Mouse (Mus musculus): Measurements from ENCODE around the gene Atg13.

The Atg13 gene

GRCm38 (mm10) chr2:91695436-91696224 lies 14.7 kb downstream of the Atg13 start:
- DNase-seq (ENCODE audit: low spot score): no peak

- DNase-seq (ENCODE audit: low spot score): no peak
These were observed 20.9 kb downstream of the Atg13 start for GRCm38 (mm10) chr2:91689452-91689851.

DNA sequence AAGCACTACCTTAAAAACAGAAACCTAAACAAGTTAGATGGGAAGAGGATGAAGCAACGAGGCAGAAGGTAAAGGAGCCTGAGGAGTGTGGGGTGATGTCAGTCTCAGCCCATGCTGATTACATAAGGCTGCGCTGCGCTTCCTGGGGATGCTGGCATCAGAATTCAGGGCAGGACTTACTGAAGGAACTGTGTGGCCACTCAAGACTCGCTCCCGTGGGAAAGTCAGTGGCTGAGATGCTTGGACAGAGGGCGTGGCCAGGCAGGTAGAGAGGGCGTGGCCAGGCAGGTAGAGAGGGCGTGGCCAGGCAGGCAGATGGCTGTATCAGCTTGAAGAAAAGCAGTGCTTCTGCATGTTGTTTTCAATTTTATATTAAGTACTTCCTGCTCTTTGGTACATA lies 26.5 kb downstream of the Atg13 start:
- DNase-seq (ENCODE audit: low spot score): no peak

GRCm38 (mm10) chr2:91682850-91683249 lies 27.5 kb downstream of the Atg13 start:
- peak; percentile 44 for DNase-seq (ENCODE audit: low spot score)

DNA sequence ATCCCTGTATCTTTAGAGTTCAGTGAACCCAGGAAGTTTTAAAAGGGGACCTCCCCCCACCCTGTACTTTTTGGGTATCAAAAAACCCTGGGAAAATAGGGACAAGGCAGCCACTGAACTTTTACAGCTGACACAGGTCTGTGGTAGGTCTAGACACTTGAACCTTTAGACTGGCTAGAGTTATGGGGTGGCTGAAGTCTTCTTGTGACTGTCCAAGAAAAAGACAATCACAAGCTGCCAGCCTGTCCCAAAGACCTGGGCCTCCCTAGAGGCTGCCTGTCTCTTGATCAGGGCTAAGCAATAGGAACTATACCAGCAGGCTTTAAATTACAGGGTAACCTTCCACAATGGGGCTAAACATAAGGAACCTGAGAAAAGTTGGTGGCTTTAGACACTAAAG lies 33.4 kb downstream of the Atg13 start:
- DNase-seq (ENCODE audit: low spot score): no peak

DNA sequence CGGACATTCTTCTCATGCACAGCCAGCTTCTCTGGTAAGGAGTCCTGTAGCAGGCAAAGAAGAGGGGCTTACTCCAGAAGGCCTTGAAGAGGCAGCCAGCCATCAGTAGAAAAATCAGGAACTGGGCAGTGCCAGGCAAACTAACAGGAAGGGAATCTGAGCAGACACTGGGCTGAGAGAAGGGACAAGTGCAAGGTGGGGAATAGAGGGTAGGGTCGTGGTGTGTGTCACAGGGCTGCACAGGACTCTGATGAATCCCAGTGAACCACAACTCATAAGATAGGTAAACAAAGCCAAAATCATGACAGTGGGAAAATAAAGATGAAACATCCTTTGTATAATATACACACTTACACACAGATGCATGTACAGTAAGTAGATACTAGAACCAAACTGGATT lies 34.0 kb downstream of the Atg13 start:
- no peak for DNase-seq (ENCODE audit: low spot score)

DNA sequence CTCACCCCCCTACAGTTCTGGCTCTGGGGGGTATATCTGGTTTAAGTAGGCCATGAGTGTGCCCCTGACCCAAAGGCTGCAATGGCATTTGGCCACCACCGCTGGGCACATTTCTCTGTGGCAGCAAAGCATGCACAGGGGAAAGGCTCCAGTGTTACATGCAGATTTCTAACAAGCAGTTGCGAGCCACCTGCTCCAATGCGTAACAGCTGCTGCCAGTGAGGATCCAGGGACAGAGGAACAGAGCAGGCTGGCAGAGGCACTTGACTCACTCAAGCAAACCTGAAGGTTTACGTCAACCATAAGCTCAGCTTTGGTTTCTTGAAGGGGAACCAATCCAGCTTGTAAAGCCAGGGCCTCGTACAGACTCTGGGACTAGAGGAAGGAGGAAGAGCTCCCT lies 35.5 kb downstream of the Atg13 start:
- DNase-seq (ENCODE audit: low spot score): no peak

DNA sequence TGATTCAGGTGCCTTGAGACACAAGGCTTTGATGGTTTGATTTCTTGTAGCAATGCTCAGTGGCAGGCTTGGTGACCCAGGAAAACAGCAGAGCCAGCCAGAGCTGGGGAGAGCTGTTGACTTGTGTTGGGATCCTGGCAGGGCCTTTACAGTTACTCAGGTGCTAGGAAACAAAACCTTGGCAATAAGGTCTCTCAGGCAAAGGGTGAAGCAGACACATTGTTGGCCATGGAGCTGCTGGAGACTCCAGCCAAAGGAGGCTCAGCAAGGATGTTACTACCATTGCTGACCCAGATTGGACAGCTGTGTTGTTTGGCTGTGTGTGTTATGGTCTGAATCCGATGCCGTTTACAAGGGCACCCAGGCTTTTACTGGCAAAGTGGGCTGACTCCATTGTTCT lies 36.8 kb downstream of the Atg13 start:
- no peak for DNase-seq (ENCODE audit: low spot score)

DNA sequence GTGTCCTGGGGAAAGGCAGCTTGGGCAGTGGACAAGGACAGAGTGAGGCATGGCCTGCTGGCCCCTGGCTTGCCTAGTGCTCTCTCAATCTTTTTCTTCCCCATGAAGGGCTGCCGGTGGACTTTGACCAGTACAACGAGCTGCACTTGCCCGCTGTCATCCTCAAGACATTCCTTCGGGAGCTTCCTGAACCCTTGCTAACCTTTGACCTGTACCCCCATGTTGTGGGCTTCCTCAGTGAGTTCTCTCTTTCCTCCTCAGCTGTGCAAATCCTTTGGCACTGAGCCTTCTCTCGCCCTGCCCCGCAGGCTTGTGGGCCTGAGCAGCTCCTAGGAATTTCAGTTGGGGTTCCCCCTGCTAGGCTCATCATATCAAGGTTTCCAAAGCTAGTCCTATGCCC lies 40.3 kb downstream of the Atg13 start:
- DNase-seq (ENCODE audit: low spot score): no peak

DNA sequence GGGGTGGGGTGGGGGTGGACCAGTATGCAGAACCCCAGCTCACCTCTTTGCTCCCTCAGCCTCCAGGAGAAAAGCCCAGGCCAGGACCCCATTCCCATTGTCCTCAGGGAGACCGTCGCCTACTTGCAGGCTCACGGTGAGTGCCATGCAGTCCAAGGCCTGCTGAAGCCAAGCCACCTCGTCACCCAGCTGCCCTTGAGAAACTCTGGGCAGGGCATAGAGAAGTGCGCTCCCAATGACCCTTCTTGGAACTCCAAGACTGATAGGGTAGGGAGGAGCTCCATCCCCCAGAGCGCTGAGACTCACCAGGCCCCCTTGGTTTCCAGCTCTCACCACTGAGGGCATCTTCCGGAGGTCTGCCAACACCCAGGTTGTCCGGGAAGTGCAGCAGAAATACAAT lies 41.0 kb downstream of the Atg13 start:
- no peak for DNase-seq (ENCODE audit: low spot score)

DNA sequence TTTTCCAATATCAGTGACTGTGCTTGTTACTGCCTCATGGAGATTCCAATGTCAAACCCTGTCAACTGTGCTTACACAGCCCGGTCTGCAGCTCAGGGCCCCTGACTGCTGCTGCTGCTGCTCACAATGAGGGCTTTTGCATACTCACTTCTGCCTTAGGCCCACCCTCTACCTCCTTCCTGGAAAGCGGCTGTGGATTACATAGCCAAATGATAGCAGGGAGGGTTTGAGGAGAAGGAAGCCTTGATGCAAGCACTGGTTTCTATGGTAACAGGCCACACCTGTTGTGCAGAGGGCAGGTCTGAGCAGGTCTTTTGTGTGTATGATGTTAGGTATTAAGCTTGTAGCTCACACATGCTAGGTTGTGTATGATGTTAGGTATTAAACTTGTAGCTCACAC lies 42.6 kb downstream of the Atg13 start:
- no peak for DNase-seq (ENCODE audit: low spot score)

DNA sequence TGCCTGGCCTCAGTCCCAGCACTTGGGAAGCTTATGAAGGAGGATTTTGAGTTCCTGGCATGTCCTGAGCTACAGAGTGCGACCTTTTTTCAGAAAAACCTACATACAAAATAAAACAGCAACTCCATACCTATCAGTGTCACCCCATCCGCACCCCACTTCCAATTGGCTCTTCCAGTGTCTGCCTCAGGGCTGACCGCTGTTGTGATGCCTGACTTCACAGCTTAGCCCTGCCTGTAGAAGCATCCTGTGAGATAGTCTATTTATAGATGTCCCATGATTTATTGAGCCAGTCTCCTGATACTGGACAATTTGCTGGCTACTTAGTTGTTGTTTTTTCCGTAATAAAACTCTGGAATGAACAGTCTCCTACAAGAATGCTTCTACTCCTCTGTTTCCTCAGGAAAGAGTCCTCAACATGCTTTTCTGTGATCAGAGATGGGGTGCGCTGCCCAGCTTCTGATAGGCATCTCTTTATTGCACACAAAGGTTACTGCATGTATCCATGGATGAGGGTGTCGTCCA lies 43.9 kb downstream of the Atg13 start:
- no peak for DNase-seq (ENCODE audit: low spot score)

- DNase-seq (ENCODE audit: low spot score): no peak
These were observed 45.6 kb downstream of the Atg13 start for GRCm38 (mm10) chr2:91664780-91665179.

DNA sequence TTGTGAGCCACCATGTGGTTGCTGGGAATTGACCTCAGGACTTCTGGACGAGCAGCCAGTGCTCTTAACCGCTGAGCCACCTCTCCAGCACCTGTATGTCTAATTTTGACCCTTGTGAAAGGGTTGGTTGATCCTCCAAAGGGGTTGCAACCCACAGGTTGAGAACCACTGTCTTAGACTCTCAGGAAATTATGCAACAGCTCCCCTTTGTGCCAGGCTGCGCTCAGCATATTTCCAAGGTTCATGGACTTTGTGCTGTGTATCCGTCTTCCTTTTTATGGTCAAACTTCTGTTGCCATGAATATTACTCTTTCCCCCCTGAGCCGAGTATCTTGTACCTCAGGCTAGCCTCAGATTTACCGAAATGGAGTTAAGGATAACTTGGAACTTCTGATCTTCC lies 49.4 kb downstream of the Atg13 start:
- no peak for DNase-seq (ENCODE audit: low spot score)

GRCm38 (mm10) chr2:91659657-91660056 lies 50.7 kb downstream of the Atg13 start:
- DNase-seq (ENCODE audit: low spot score): no peak

GRCm38 (mm10) chr2:91656774-91657173 lies 53.6 kb downstream of the Atg13 start:
- no peak for DNase-seq (ENCODE audit: low spot score)

DNA sequence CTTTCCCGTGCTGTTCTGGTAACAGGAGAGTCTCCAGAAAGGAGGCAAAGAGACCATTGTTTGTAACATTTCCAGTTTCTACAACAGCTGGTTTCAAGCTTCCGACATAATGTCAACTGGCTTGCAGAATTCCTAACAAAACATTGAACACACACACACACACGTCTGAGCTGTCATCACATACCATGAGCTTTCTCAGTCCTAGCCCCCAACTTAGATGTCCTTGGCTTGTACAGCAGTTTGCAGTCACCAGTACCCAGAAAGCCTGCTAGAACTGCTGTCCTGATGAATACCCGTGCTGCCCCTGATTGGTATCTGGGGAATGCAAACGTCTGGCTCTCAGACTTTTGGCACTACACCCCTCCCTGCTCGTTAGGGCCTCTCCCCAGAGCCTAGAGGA lies 54.5 kb downstream of the Atg13 start:
- DNase-seq (ENCODE audit: low spot score): no peak

GRCm38 (mm10) chr2:91655388-91655787 lies 55.0 kb downstream of the Atg13 start:
- no peak for DNase-seq (ENCODE audit: low spot score)

GRCm38 (mm10) chr2:91652863-91653262 lies 57.5 kb downstream of the Atg13 start:
- DNase-seq (ENCODE audit: low spot score): no peak

DNA sequence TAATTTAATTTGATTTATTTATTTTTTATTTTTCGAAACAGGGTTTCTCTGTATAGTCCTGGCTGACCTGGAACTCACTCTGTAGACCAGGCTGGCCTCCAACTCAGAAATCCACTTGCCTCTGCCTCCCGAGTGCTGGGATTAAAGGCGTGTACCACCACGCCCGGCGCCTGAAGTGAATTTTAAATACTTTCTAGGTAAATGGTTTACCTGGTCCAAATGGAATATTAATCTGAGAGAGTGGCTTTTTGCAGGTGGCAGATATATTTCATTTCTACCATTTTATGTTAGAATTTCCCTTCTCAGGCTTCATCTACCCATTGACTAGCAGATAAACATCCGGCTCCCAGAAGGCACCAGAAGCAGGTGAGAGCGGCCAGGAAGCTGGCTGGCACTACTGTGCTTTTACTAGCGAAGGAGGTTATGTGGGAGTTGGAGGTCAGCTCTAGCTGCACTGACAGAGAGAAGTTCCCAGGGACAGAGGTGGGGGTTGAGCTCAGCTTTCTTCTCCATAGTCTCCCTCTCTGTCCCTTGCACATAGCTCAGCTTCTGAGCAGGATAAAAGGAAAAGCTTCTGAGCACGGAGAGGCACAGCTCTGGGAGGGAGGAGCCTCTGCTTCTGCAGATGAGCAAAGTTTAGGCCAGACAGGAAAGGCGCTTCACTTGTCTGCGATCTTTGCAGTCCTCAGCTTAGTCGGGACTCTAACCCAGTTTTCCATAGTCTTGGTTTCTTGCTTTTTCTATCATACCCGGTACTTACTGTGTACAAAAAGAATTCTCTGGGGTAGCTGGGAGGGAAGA lies 58.7 kb downstream of the Atg13 start:
- DNase-seq (ENCODE audit: low spot score): no peak

DNA sequence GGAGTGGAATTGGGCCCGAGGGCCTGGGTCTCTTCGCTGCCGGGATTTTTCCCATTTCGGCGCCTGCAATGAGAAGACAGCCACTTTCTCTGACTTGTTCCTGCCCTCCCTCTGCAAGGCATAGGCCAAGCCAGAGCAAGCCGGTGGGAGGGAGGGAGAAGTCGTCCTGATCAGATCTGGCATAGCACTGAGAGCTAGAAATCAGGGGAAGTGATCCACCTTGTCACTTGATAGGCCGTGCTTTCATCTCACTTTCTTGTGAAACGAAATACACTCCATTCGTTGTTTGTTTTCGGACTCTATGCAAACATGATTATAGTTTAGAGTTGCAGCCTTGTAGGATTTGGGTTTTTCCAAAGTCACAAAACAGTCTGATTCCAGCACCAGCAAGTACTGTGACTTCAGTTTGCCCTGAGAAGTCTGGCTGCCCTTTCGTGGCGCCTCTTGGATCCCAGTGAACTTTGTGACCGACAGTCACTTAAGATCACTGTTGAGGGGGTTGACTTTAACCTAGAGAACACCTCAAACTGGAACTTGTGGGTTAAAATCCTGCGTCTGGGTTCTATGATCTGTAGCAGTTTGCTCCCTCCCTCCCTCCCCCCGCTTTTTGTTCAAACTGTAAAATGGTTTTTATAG lies 59.9 kb downstream of the Atg13 start:
- no peak for DNase-seq (ENCODE audit: low spot score)

GRCm38 (mm10) chr2:91649553-91650359 lies 60.6 kb downstream of the Atg13 start, which contains the start of the genes Zfp408 and Arhgap1:
Gene Zfp408, minus strand, starts transcription at chr2:91649791.
Gene Arhgap1, plus strand, starts transcription at chr2:91649860.
- peak; percentile 96 for DNase-seq (ENCODE audit: low spot score)

All from layer of hippocampus, adult 9-10 months (tissue).